Mouse (Mus musculus) heart, embryonic 14.5 days (tissue): ENCODE results near the gene Mtrr. TPM values are rescaled to one million over a fixed set of nuclear protein-coding genes. Genes with fewer than 3 reads are reported as not detected.
"Not testable (repeated sequence)": the region's sequence is repeated elsewhere in the genome, so short reads cannot be mapped to it uniquely, and the experiment has no call there.

ENCODE experiments used
- ATAC-seq: fragments of 200-750 bp; cut with Nextera tagmentation; 2 replicates; pipeline ENCODE4 v1.8.0; 2017; ENCODE audit warnings: low read depth, moderate TSS enrichment; ENCODE audit not compliant: insufficient number of reproducible peaks, insufficient read depth, low FRiP score
- H3K27ac ChIP-seq, 2 experiments: fragments of 200-500 bp in 1 of 2; fragments of 300-500 bp in 1 of 2; sonication (generic) in 1 of 2; replicated peaks in 1 of 2; 2 replicates each; pipeline ENCODE4 v1.5.1; 2012 to 2014; ENCODE audit warnings: low read depth in 2 of 2, low read length in 2 of 2, control low read depth in 1 of 2, mild to moderate bottlenecking in 1 of 2, mixed read lengths in 1 of 2; ENCODE audit not compliant: control insufficient read depth in 1 of 2, insufficient read depth in 1 of 2
- H3K27me3 ChIP-seq: fragments of 300-500 bp; sonication (generic); 2 replicates; pipeline ENCODE4 v1.6.1; 2014; ENCODE audit warnings: mild to moderate bottlenecking, low read length, control low read depth; ENCODE audit not compliant: control insufficient read depth, insufficient read depth
- H3K36me3 ChIP-seq: fragments of 300-500 bp; sonication (generic); 2 replicates; pipeline ENCODE4 v1.6.1; 2014; ENCODE audit warnings: mild to moderate bottlenecking, control low read depth, low read length, mixed read lengths; ENCODE audit not compliant: control insufficient read depth, insufficient read depth
- H3K4me1 ChIP-seq, 2 experiments: fragments of 200-500 bp in 1 of 2; fragments of 300-500 bp in 1 of 2; sonication (generic) in 1 of 2; 2 replicates each; pipeline ENCODE4 v1.6.1; 2012 to 2014; ENCODE audit warnings: low read length in 2 of 2, control low read depth in 1 of 2, mixed read lengths in 1 of 2; ENCODE audit not compliant: control insufficient read depth in 2 of 2, insufficient read depth in 2 of 2
- H3K4me2 ChIP-seq: fragments of 300-500 bp; sonication (generic); 2 replicates; pipeline ENCODE4 v1.6.1; 2014; ENCODE audit warnings: mild to moderate bottlenecking, low read length
- H3K4me3 ChIP-seq, 2 experiments: fragments of 200-500 bp in 1 of 2; fragments of 300-500 bp in 1 of 2; sonication (generic) in 1 of 2; 2 replicates each; pipeline ENCODE4 v1.5.1; 2012 to 2014; ENCODE audit warnings: low read length in 2 of 2, mild to moderate bottlenecking in 2 of 2, control low read depth in 1 of 2, low read depth in 1 of 2, moderate library complexity in 1 of 2; ENCODE audit not compliant: control insufficient read depth in 1 of 2, insufficient read depth in 1 of 2
- H3K9ac ChIP-seq: fragments of 300-500 bp; sonication (generic); 2 replicates; pipeline ENCODE4 v1.6.1; 2014; ENCODE audit warnings: mild to moderate bottlenecking, low read length
- H3K9me3 ChIP-seq: fragments of 300-500 bp; sonication (generic); 2 replicates; pipeline ENCODE4 v1.6.1; 2016; ENCODE audit warnings: low read length, control low read depth; ENCODE audit not compliant: control insufficient read depth
- WGBS: fragments of 180-500 bp; shearing (Covaris S2); extraction: QIAGEN DNeasy Blood & Tissue Kit; methylation state at CpG from one replicate; pipeline ENCODE4 v1.1.7; 2014; 5-methylcytosine and 5-hydroxymethylcytosine counted together
- polyA plus RNA-seq: library from polyadenylated mRNA; unstranded; fragments of >200 nt; fragmentation: Nextera tagmentation; extraction: Ambion mirVana; gene quantifications from 2 replicates; pipeline ENCODE4 v1.2.1, GENCODE M21; 2014

The Mtrr gene
- polyA plus RNA-seq, 1 experiment from 2014 or later: 24.9 TPM

GRCm38 (mm10) chr13:68568110-68568509 lies 13.8 kb downstream of the Mtrr start:
- ATAC-seq: no peak
- Histone ChIP-seq H3K9me3 (no peaks in the 10 kb centered on the region), H3K4me1 (peaks cover 6 to 8% of the 10 kb centered on the region in 2 experiments), H3K27me3 (no peaks in the 10 kb centered on the region), H3K27ac (no peak overlapping the region), H3K4me3 (no peak overlapping the region), H3K9ac (no peak overlapping the region), H3K36me3 (peaks cover 87% of the 10 kb centered on the region), H3K4me2 (no peak overlapping the region)
- 94% methylated on average over 9 of the region's 9 CpGs for WGBS

GRCm38 (mm10) chr13:68553391-68553790 lies 28.6 kb downstream of the Mtrr start:
- ATAC-seq, H3K4me3 ChIP-seq: not testable (repeated sequence)
- 15% methylated on average over 4 of the region's 6 CpGs for WGBS

More at GRCm38 (mm10) chr13:68553391-68553790, 28.6 kb downstream of the Mtrr start:
- H3K27me3 ChIP-seq, H3K4me1 ChIP-seq, H3K27ac ChIP-seq, H3K9ac ChIP-seq, H3K4me2 ChIP-seq, H3K9me3 ChIP-seq, H3K36me3 ChIP-seq: not testable (repeated sequence)

Other genes with a start within 250 kb of the Mtrr start
- gene Fastkd3, start 85 bp upstream of the Mtrr start, polyA plus RNA-seq: 17.9 and 18.8 TPM in 2 replicates
- 0.28 and 0.61 TPM in 2 replicates for gene 1700001L19Rik, start 15.3 kb upstream of the Mtrr start, polyA plus RNA-seq